Mouse (Mus musculus) testis, adult 2 months (tissue): ENCODE measurements around the gene Actn3.

ENCODE experiments used
- CTCF ChIP-seq: fragments of 200-500 bp; IDR thresholded peaks from 2 replicates; pipeline ENCODE4 v1.5.1; 2012; ENCODE audit warnings: low read depth, mild to moderate bottlenecking, inconsistent platforms, low read length, moderate library complexity; ENCODE audit not compliant: control insufficient read depth, insufficient read depth, insufficient replicate concordance
- POLR2A ChIP-seq: fragments of 200-500 bp; IDR thresholded peaks from 2 replicates; pipeline ENCODE4 v1.6.1; 2012; ENCODE audit warnings: low read depth, mild to moderate bottlenecking, inconsistent platforms, low read length, moderate library complexity; ENCODE audit not compliant: control insufficient read depth

- TF ChIP-seq POLR2A (peak; percentile 80), CTCF (no peak)
Measured at GRCm38 (mm10) chr19:4905979-4906794, 28.5 kb upstream of the Actn3 start, which contains the start of gene Bbs1.
